Mouse (Mus musculus): ENCODE results near the gene Mul1. TPM values are rescaled to one million over a fixed set of nuclear protein-coding genes. Genes with fewer than 3 reads are reported as not detected.

Gene Mul1
- 32.3 to 47.3 TPM (median 39.9 TPM) in 4 replicates for total RNA-seq (2023; ENCODE audit: inconsistent age)

DNA sequence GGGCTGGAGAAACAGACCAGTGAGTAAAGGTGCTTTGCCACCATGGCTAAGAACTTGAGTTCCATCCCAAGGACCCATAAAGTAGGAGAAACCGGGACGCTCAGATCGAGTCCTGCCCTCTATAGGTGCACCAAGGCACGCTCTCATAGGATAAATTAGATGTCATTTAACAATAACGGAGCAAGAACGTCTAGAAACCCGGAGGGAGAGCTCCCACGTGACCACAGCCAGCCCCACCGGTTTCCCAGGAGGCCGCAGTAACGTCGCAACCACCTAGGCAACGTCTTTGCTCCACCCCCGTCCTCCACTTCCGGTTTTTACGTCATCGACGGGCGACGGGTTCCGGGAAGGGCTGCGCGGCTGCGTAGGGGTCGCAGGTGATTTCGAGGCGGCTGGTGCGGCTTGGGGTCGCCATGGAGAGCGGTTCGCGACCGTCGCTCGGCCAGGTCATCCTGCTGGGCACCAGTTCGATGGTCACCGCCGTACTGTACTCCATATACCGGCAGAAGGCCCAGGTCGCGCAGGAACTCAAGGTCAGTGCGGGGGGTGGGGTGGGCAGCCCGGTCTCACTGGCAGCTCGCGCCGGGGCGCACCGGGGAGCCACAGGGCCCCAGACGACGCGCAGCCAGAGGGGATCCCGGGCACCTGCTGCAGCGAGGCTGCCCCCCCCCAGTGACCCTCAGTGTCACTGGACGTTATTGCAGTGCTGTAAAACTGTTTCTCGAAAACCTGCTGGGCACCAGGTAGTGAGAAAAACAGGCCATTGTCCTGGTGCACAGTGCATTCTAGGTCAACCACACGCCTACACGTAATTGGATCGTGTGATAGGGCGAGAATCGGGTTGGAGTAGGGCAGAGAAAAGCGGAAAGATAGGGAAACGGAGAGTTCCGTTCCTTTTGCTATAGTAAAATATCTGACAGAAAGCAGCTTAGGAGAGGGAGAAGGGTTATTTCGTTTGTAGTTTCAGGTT lies at the start of gene Mul1:
Gene Mul1, plus strand, starts transcription at position 325 of the 970 bp plus-strand sequence.

DNA sequence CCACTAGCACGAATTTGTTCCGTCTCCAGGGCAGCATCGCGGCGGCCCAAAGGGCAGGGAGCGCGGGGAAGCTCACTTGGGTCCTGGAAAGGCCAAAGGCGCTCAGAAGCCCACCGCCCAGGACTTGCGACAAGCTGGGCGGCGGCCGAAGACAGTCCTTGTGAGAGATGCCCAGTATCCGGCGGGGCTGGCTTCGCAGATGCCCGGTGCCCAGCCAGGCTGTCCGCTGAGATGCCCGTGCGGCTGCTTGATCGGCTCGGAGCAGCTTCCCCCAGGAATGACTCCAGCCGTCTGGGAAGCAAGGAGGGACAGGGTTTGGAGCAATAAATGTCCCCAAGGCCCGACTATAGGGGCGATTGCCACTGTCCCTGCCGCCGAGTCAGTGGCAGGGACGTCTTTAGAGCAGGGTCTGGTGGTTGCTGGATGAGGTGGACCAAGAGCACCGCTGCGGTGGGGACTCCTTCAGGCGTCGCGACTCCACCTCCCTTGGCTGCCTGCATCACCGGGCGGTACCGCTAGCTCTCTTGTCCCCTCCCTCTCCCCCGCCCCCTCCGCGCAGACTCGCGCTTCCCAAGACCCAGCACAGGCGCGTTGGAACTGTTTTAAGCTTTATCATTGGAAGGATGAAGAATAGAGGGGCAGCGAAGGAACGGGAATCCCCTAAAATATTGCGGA lies 38.4 kb upstream of the Mul1 start, which contains the start of gene Fam43b:
Gene Fam43b, minus strand, starts transcription at position 558 of the 675 bp plus-strand sequence.

DNA sequence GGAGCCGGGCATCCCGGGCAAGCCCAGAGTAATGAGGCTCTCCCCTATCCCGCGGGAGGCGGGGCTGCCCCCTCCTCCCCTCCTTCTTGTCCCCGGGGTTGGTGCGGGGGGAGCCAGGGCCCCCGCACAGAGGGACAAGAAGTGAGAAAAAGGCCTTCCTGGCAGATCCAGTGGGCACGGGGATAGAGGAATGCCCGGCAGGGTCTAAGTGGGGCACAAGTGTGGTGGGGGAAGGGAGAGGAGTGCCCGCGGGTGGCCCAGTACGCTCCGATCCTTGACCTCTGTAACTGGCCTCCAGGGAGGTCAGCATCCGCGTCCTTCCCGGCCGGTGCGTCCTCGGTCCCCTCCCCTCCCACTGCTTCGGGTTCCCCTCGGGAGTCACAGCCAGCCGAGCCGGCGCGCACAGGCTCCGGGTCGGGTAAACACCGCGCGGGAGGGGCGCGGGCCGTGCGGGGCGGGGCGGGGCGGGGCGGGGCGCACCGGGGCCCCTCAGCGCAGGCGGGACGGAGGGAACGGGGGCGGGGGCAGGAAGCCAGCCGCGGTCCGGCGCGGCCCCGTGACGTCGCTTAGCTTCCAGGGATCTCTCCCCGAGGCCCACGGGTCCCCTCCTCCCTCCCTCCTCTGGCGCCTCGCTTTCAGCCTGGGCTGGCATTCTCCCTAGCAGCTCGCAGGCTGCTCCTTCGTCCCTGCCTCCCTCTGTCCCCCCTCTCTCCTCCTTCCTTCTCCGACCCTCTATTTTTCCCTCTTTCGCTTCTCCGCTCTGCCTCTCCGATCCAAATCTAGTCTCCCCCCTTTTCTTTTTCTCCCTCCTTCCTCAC lies 19.5 kb downstream of the Mul1 start, which contains the start of gene Camk2n1:
Gene Camk2n1, plus strand, starts transcription at position 562 of the 818 bp plus-strand sequence.

Other genes starting within 250 kb of the Mul1 start
- gene Hp1bp3, start 218.4 kb upstream of the Mul1 start, total RNA-seq (2023; ENCODE audit: inconsistent age), result 98.7 to 110 TPM (median 104 TPM) in 4 replicates
- gene Sh2d5, start 184.3 kb upstream of the Mul1 start, total RNA-seq (2023; ENCODE audit: inconsistent age), result 0.15 to 0.84 TPM (median 0.42 TPM) in 4 replicates
- 0.19 TPM in 1 of 4 replicates, not detected in the others for gene Kif17, start 184.2 kb upstream of the Mul1 start, total RNA-seq (2023; ENCODE audit: inconsistent age)
- gene Ddost, start 129.9 kb upstream of the Mul1 start, total RNA-seq (2023; ENCODE audit: inconsistent age), result 57.9 to 64.3 TPM (median 61.0 TPM) in 4 replicates
- gene Pink1, start 108.4 kb upstream of the Mul1 start, total RNA-seq (2023; ENCODE audit: inconsistent age), result 32.2 to 43.7 TPM (median 38.0 TPM) in 4 replicates
- not detected in 4 replicates for gene Cda, start 66.7 kb upstream of the Mul1 start, total RNA-seq (2023; ENCODE audit: inconsistent age)
- gene Fam43b, start 38.1 kb upstream of the Mul1 start, total RNA-seq (2023; ENCODE audit: inconsistent age), result not detected in 4 replicates
- gene Camk2n1, start 19.6 kb downstream of the Mul1 start, total RNA-seq (2023; ENCODE audit: inconsistent age), result 0.33 to 0.86 TPM (median 0.78 TPM) in 4 replicates
- gene Vwa5b1, start 201.2 kb downstream of the Mul1 start, total RNA-seq (2023; ENCODE audit: inconsistent age), result not detected in 4 replicates